Mouse (Mus musculus): ENCODE measurements around the gene Spop.

GRCm38 (mm10) chr11:95411453-95412013, 2.3 kb upstream of the Spop start:
- TF ChIP-seq POLR2A (IDR thresholded peaks at IDR 0.05; ENCODE audit: insufficient read depth, low read length) (no peak), EP300 (IDR thresholded peaks at IDR 0.05; ENCODE audit: insufficient read depth, low read depth, low read length) (no peak)
